Mouse (Mus musculus) kidney, postnatal 10 days (tissue): ENCODE measurements around the gene Ccdc157.
"Not testable (repeated sequence)": the region's sequence is repeated elsewhere in the genome, so short reads cannot be mapped to it uniquely, and the experiment has no call there.

Experiments used
- DNase-seq: peaks from one replicate; pipeline ENCODE4 v3.0.0; 2021; ENCODE audit warnings: mixed read lengths

Gene Ccdc157

DNA sequence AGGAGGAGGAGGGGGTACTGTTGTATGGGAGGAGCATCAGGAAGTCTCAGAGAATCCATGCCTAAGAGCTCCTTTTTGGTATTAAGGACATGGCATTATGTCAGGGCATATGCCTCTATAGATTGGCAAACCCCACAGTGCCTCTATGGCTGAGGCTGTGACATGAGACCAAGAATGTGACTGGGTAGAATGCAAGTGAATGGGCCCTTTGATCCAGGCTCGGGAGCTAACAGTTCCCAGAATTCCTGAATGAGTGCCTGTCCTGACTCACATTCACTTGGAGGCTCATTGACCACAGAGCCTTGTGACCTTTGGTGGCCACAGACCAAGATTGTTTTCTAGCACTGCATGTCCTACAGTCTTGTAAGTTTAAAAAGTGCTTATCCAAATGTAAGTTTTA, 22.0 kb upstream of the Ccdc157 start:
- DNase-seq, result no peak

DNA sequence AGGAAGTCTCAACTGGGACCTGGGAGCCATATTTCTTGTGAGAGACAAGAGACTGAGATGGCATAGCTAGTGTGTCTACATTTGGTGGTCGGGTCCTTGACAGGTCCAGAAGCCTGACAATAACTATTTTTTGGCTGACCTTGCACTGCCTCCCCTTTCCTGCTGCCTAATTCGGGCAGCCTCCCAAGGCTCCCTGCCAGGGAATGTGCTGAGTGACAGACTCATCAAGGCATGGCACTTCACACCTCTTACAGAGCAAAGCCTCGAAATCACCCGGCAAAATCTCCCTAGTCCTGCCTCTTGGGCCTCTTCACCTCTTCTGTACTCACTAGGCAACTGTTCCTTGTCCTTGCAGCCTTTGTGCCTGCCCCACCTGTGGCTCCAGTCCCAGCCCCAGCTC, 17.6 kb upstream of the Ccdc157 start:
- DNase-seq, result no peak

GRCm38 (mm10) chr11:4174586-4174985, 14.5 kb upstream of the Ccdc157 start:
- DNase-seq, result peak; percentile 42

DNA sequence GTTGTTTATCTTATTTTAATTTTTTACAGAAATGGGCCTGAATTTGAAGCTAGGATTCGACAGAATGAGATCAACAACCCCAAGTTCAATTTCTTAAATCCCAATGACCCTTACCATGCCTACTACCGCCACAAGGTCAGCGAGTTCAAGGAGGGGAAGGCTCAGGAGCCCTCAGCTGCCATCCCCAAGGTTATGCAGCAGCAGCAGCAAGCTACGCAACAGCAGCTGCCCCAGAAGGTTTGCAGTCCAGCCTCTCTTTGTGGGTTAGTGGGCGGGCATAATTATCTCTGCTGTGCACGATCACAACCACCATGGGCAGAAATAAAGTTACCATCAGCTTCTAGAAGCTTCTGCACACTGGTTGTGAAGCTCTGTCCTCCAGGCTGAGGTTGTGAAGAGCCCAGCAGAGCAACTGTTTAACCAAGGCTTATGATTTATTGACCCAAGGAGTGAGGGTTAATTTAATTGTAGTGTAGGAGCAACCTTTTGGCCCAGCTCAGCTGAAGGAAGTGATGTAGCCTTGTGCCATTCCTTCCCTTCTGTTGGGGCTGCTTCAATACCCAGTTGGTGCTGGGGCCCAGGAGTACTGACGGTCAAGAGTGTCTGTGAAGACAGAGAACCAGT, 6.5 kb upstream of the Ccdc157 start:
- DNase-seq, result no peak

- no peak for DNase-seq
Observed at GRCm38 (mm10) chr11:4164701-4165100, 4.6 kb upstream of the Ccdc157 start.

GRCm38 (mm10) chr11:4160758-4161480, 826 bp upstream of the Ccdc157 start:
- no peak for DNase-seq

DNA sequence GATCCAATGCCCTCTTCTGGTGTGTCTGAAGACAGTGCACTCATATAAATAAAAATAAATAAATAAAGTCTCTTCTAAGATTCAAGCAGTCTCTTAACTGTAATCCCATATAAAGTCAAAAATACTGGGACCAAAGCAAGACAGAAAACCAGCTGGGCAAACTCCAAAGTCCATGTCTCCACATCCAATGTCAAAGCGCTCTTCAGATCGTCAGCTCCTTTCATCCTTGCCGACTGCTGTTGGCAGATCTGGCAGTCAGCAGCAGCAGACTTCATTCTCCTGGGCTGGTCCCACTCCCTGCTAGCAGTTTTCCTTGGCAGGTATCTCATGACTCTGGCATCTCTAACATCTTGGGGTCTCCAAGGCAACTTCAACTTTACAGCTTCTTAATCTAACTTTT, 1.4 kb downstream of the Ccdc157 start:
- no peak for DNase-seq

DNA sequence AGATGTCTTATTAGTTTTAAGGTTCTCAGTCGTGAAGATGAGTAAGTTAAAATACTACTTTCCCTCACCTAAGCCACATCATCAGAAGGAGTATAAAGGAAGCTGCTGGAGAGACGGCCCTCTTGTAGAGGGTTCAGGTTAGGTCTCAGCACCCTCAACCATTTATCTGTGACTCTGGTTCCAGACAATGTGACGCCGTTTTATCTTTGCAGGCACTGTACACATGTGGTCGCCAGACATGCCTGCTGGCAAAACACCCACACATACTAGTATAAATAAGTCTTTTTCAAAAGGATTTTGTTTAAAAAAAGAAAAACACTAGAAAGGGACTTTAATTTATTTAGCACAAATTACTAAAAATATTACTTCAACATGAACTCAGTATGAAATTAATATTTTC, 4.5 kb downstream of the Ccdc157 start:
- no peak for DNase-seq

DNA sequence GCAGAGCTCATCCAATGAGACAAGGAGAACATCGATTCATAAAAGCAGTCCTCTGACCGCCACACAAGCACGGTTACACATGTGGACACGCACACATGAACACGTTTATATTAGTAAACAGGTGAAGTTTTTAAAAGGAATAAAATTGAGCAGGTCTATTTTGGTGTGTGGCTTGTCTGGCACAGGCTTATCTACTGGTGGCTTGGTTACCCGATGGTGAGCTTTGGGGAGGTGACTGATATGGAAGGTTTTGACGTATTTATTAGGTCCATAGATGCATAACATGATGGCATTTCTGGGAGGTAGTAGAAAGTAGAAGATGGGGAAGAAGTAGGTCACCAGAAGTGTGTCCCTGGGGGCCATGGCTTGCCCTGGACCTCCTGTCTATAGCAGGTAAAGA, 6.4 kb downstream of the Ccdc157 start:
- DNase-seq, result no peak

DNA sequence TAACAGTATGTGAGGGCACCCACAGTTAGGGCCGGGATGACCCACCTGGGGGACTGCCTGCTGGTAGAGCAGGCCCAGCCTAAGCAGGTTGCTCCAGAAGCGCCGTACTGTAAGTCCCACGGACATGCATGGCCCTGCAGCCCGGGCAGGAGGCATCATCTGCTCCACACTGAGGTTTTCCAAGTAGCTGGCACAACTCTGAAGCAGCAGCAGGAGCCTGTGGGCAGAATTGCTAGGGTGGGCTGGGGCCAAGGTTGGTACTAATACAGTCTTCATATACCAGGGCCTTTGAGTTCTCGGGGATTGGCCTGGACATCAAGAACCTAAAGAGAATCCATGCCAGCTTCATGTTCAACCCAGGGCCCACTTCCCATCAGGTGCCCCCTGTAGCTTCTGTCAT, 10.2 kb downstream of the Ccdc157 start:
- no peak for DNase-seq

GRCm38 (mm10) chr11:4148536-4149156, 11.4 kb downstream of the Ccdc157 start:
- no peak for DNase-seq

DNA sequence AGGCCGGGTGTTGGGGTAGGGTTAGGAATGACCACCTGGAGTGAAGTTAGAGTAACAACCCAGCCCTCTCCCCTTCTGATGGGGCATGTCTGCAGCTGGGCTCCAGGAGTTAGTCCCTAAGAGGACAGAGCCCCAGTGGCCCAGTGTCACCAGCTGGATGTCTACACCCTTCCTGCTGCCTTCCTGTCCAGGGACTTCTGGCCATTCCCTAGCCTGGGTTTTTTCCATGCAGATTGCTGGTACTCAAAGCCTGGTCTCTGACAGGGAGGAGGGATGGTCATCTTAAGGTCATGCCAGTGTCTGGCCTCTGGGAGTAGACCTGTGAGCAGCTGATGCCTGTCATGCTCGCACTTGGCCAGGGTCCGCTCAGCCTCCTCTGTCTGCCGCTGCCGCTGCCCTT, 12.0 kb downstream of the Ccdc157 start:
- peak; percentile 35 for DNase-seq

GRCm38 (mm10) chr11:4147098-4147497, 13.0 kb downstream of the Ccdc157 start:
- DNase-seq, result no peak

- DNase-seq, result no peak
Observed at GRCm38 (mm10) chr11:4146381-4146780, 13.7 kb downstream of the Ccdc157 start.

DNA sequence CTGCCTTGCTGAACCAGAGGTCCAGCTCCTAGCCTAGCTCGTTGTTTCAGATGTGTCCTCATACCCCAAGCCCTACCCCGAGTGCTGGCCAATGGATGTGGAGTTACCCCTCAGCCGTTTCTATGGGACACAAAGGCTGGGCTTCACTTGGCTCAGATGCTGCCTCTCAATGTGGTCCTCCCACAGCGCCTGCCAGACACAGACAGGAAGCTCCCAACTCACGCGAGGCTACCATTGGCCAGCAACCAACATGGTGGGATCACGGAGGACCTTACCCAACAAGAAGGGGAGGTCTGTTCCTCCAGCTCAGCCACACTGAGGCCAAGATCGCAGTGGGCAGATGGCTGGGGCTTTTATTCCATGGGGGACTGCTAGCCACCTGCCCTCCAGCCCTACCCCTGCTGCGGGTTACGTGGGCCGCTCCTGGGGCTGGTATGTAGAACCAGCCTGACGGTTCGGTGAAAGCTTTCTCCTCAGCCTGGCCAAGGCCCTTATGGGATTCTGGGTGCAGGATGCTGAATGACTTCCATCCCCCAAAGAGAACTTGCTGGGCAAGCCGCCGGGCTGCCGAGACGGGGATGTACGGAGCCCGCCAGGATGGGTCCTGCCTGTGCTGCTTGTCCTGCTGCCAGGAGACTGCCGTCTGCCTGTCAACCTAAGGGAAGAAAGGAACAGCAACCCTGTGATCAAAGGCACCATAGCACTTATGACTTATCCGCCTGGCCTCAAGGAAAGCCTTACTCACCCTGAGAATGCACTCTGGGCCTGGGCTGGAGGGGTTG, 16.6 kb downstream of the Ccdc157 start:
- no peak for DNase-seq

GRCm38 (mm10) chr11:4142352-4142751, 17.7 kb downstream of the Ccdc157 start:
- DNase-seq, result no peak

GRCm38 (mm10) chr11:4141505-4141904, 18.6 kb downstream of the Ccdc157 start:
- no peak for DNase-seq

DNA sequence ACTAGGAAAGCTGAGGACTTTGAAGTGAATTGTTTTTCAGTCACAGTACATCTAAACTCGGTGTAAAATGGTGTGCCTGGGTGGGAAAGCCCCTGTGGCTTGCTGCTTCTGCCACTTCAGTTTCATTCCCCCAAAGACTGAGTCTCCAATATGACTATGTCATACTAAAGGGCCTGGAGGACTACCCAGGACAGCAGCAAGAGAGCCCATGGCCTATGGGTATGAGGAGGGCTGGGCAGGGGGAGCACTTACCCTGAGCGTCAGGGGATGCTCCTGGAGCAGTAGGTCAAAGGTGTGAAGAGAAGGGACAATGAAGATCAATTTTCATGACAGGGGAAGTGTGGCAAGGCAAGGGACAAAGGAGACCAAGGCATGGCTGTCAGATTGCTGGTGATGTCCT, 21.1 kb downstream of the Ccdc157 start:
- no peak for DNase-seq

GRCm38 (mm10) chr11:4134986-4135935, 24.8 kb downstream of the Ccdc157 start, which contains the start of gene Rnf215:
Gene Rnf215, plus strand, starts transcription at chr11:4135202.
- DNase-seq, result peak; percentile 97

GRCm38 (mm10) chr11:4134400-4134799, 25.7 kb downstream of the Ccdc157 start:
- no peak for DNase-seq

- no peak for DNase-seq
Observed at GRCm38 (mm10) chr11:4133450-4133849, 26.6 kb downstream of the Ccdc157 start.

DNA sequence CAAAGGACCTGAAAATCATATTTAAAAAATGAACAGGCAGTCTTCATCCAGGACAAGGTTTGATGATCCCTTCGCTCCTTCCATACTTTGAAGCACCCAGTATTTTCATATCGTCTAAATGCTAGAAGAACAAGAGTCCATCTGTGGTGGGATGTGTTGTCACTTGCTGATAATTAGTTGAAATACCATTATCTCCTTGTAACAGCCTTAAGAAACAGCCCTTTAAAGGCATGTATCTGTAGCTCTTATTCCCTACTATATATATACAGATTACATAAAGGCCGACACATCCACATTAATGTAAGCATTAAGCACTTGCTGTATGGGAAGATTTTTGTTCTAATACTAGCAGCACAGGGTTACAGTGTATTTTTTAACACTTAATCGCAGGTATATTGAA, 31.6 kb downstream of the Ccdc157 start:
- DNase-seq, result not testable (repeated sequence)
